Mouse (Mus musculus): ENCODE data around the gene B230219D22Rik. TPM values are rescaled to one million over a fixed set of nuclear protein-coding genes. Genes with fewer than 3 reads are reported as not detected.
"Not testable (repeated sequence)": the region's sequence is repeated elsewhere in the genome, so short reads cannot be mapped to it uniquely, and the experiment has no call there.

The B230219D22Rik gene
- polyA plus RNA-seq, 1 experiment from 2014 or later: 82.3 TPM

GRCm38 (mm10) chr13:55686107-55686633 lies 6.8 kb upstream of the B230219D22Rik start:
- Histone ChIP-seq H3K36me3 (ENCODE audit: control insufficient read depth, insufficient read depth, low read length) (no peaks in the 10 kb centered on the region), H3K27me3 (ENCODE audit: control insufficient read depth, insufficient read depth, low read depth, low read length) (no peaks in the 10 kb centered on the region), H3K9me3 (replicated peaks; ENCODE audit: control insufficient read depth, low read length, poor library complexity, severe bottlenecking) (no peaks in the 10 kb centered on the region), H3K4me2 (ENCODE audit: low read length) (no peak overlapping the region), H3K4me1 (ENCODE audit: control insufficient read depth, insufficient read depth, low read length) (no peaks in the 10 kb centered on the region), H3K27ac (ENCODE audit: low read length) (peak overlapping the region; percentile 52; the same call in 1 of the 2 replicates), H3K9ac (ENCODE audit: low read depth, low read length) (peak overlapping the region; percentile 30; the same call in 1 of the 2 replicates), H3K4me3 (ENCODE audit: low read depth, low read length) (no peak overlapping the region)
- peak; percentile 60; the same call in 1 of the 2 replicates for ATAC-seq
- WGBS: 70% methylated on average over 9 of the region's 9 CpGs

- WGBS: 16% methylated on average over 4 of the region's 4 CpGs
Measured at GRCm38 (mm10) chr13:55687927-55688602, 4.9 kb upstream of the B230219D22Rik start.

GRCm38 (mm10) chr13:55693243-55693721 lies 358 bp downstream of the B230219D22Rik start:
- Histone ChIP-seq H3K36me3 (ENCODE audit: control insufficient read depth, insufficient read depth, low read length) (no peaks in the 10 kb centered on the region), H3K4me2 (ENCODE audit: low read length) (peak overlapping the region; percentile 53), H3K4me3 (ENCODE audit: low read depth, low read length) (peak overlapping the region; percentile 96), H3K27ac (ENCODE audit: low read length) (peak overlapping the region; percentile 97), H3K27me3 (ENCODE audit: control insufficient read depth, insufficient read depth, low read depth, low read length) (no peaks in the 10 kb centered on the region), H3K9ac (ENCODE audit: low read depth, low read length) (peak overlapping the region; percentile 100), H3K9me3 (replicated peaks; ENCODE audit: control insufficient read depth, low read length, poor library complexity, severe bottlenecking) (no peaks in the 10 kb centered on the region), H3K4me1 (ENCODE audit: control insufficient read depth, insufficient read depth, low read length) (peaks cover 16% of the 10 kb centered on the region)
- peak; percentile 88 for ATAC-seq
- under 1% methylated on average over 46 of the region's 70 CpGs for whole genome bisulfite sequencing

More at GRCm38 (mm10) chr13:55687927-55688602, 4.9 kb upstream of the B230219D22Rik start:
- H3K9ac ChIP-seq (ENCODE audit: low read depth, low read length): no peak overlapping the region
- H3K4me3 ChIP-seq (ENCODE audit: low read depth, low read length): no peak overlapping the region
- H3K9me3 ChIP-seq (replicated peaks; ENCODE audit: control insufficient read depth, low read length, poor library complexity, severe bottlenecking): no peaks in the 10 kb centered on the region
- no peak overlapping the region; the same call in 1 of the 2 replicates for H3K27ac ChIP-seq (ENCODE audit: low read length)
- H3K36me3 ChIP-seq (ENCODE audit: control insufficient read depth, insufficient read depth, low read length): no peaks in the 10 kb centered on the region
- ATAC-seq: no peak
- H3K27me3 ChIP-seq (ENCODE audit: control insufficient read depth, insufficient read depth, low read depth, low read length): no peaks in the 10 kb centered on the region
- no peaks in the 10 kb centered on the region for H3K4me1 ChIP-seq (ENCODE audit: control insufficient read depth, insufficient read depth, low read length)
- no peak overlapping the region for H3K4me2 ChIP-seq (ENCODE audit: low read length)

GRCm38 (mm10) chr13:55694110-55694509 lies 1.2 kb downstream of the B230219D22Rik start:
- peaks cover 16% of the 10 kb centered on the region for H3K4me1 ChIP-seq (ENCODE audit: control insufficient read depth, insufficient read depth, low read length)
- H3K9me3 ChIP-seq (replicated peaks; ENCODE audit: control insufficient read depth, low read length, poor library complexity, severe bottlenecking): no peaks in the 10 kb centered on the region
- no peaks in the 10 kb centered on the region for H3K27me3 ChIP-seq (ENCODE audit: control insufficient read depth, insufficient read depth, low read depth, low read length)
- H3K9ac ChIP-seq (ENCODE audit: low read depth, low read length): peak overlapping the region; percentile 100
- H3K27ac ChIP-seq (ENCODE audit: low read length): no peak overlapping the region
- WGBS: 21% methylated on average over 8 of the region's 8 CpGs
- H3K4me3 ChIP-seq (ENCODE audit: low read depth, low read length): peak overlapping the region; percentile 96
- peaks cover 2% of the 10 kb centered on the region for H3K36me3 ChIP-seq (ENCODE audit: control insufficient read depth, insufficient read depth, low read length)
- H3K4me2 ChIP-seq (ENCODE audit: low read length): peak overlapping the region; percentile 53
- no peak for ATAC-seq

GRCm38 (mm10) chr13:55695989-55696388 lies 3.1 kb downstream of the B230219D22Rik start:
- not testable (repeated sequence) for H3K4me2 ChIP-seq (ENCODE audit: low read length); H3K4me3 ChIP-seq (ENCODE audit: low read depth, low read length); H3K9me3 ChIP-seq (replicated peaks; ENCODE audit: control insufficient read depth, low read length, poor library complexity, severe bottlenecking); H3K27me3 ChIP-seq (ENCODE audit: control insufficient read depth, insufficient read depth, low read depth, low read length); H3K9ac ChIP-seq (ENCODE audit: low read depth, low read length); ATAC-seq; H3K27ac ChIP-seq (ENCODE audit: low read length)
- Histone ChIP-seq H3K4me1 (ENCODE audit: control insufficient read depth, insufficient read depth, low read length) (peaks cover 16% of the 10 kb centered on the region), H3K36me3 (ENCODE audit: control insufficient read depth, insufficient read depth, low read length) (peaks cover 14% of the 10 kb centered on the region)
- no CpG with 5 or more reads among the region's 3 CpGs for WGBS

GRCm38 (mm10) chr13:55704301-55704700 lies 11.4 kb downstream of the B230219D22Rik start:
- Histone ChIP-seq H3K4me2 (ENCODE audit: low read length) (no peak overlapping the region), H3K36me3 (ENCODE audit: control insufficient read depth, insufficient read depth, low read length) (peaks cover 19% of the 10 kb centered on the region), H3K4me3 (ENCODE audit: low read depth, low read length) (no peak overlapping the region), H3K9ac (ENCODE audit: low read depth, low read length) (no peak overlapping the region), H3K27ac (ENCODE audit: low read length) (no peak overlapping the region), H3K27me3 (ENCODE audit: control insufficient read depth, insufficient read depth, low read depth, low read length) (no peaks in the 10 kb centered on the region), H3K9me3 (replicated peaks; ENCODE audit: control insufficient read depth, low read length, poor library complexity, severe bottlenecking) (no peaks in the 10 kb centered on the region), H3K4me1 (ENCODE audit: control insufficient read depth, insufficient read depth, low read length) (no peaks in the 10 kb centered on the region)
- WGBS: 87% methylated on average over 4 of the region's 4 CpGs
- ATAC-seq: no peak

- H3K4me2 ChIP-seq (ENCODE audit: low read length): no peak overlapping the region
- no peak overlapping the region for H3K9ac ChIP-seq (ENCODE audit: low read depth, low read length)
- H3K27ac ChIP-seq (ENCODE audit: low read length): no peak overlapping the region
- peaks cover 2% of the 10 kb centered on the region; the same call in 1 of the 2 replicates for H3K36me3 ChIP-seq (ENCODE audit: control insufficient read depth, insufficient read depth, low read length)
- no peaks in the 10 kb centered on the region for H3K27me3 ChIP-seq (ENCODE audit: control insufficient read depth, insufficient read depth, low read depth, low read length)
- no peak for ATAC-seq
- peaks cover 16% of the 10 kb centered on the region for H3K4me1 ChIP-seq (ENCODE audit: control insufficient read depth, insufficient read depth, low read length)
- H3K4me3 ChIP-seq (ENCODE audit: low read depth, low read length): no peak overlapping the region
- WGBS: 93% methylated on average over 3 of the region's 3 CpGs
- no peaks in the 10 kb centered on the region for H3K9me3 ChIP-seq (replicated peaks; ENCODE audit: control insufficient read depth, low read length, poor library complexity, severe bottlenecking)
Measured at GRCm38 (mm10) chr13:55712846-55713245, 19.9 kb downstream of the B230219D22Rik start.

GRCm38 (mm10) chr13:55714501-55715166 lies 21.7 kb downstream of the B230219D22Rik start, which contains the start of gene Txndc15:
Txndc15 (plus strand) TSS chr13:55714650.
- Histone ChIP-seq H3K36me3 (ENCODE audit: control insufficient read depth, insufficient read depth, low read length) (peaks cover 10% of the 10 kb centered on the region), H3K9me3 (replicated peaks; ENCODE audit: control insufficient read depth, low read length, poor library complexity, severe bottlenecking) (no peaks in the 10 kb centered on the region), H3K9ac (ENCODE audit: low read depth, low read length) (peak within 1 kb of the TSS; percentile 96), H3K4me1 (ENCODE audit: control insufficient read depth, insufficient read depth, low read length) (peaks cover 16% of the 10 kb centered on the region), H3K27me3 (ENCODE audit: control insufficient read depth, insufficient read depth, low read depth, low read length) (no peaks in the 10 kb centered on the region), H3K4me2 (ENCODE audit: low read length) (peak within 1 kb of the TSS; percentile 58), H3K4me3 (ENCODE audit: low read depth, low read length) (peak within 1 kb of the TSS; percentile 96), H3K27ac (ENCODE audit: low read length) (peak within 1 kb of the TSS; percentile 98)
- WGBS: 0% methylated on average over 63 of the region's 63 CpGs
- peak; percentile 96 for ATAC-seq

- ATAC-seq: no peak
- H3K27ac ChIP-seq (ENCODE audit: low read length): peak overlapping the region; percentile 98
- H3K4me2 ChIP-seq (ENCODE audit: low read length): peak overlapping the region; percentile 58
- no peaks in the 10 kb centered on the region for H3K9me3 ChIP-seq (replicated peaks; ENCODE audit: control insufficient read depth, low read length, poor library complexity, severe bottlenecking)
- H3K4me3 ChIP-seq (ENCODE audit: low read depth, low read length): peak overlapping the region; percentile 96
- peaks cover 10% of the 10 kb centered on the region for H3K36me3 ChIP-seq (ENCODE audit: control insufficient read depth, insufficient read depth, low read length)
- no peaks in the 10 kb centered on the region for H3K27me3 ChIP-seq (ENCODE audit: control insufficient read depth, insufficient read depth, low read depth, low read length)
- peak overlapping the region; percentile 96 for H3K9ac ChIP-seq (ENCODE audit: low read depth, low read length)
- peaks cover 16% of the 10 kb centered on the region for H3K4me1 ChIP-seq (ENCODE audit: control insufficient read depth, insufficient read depth, low read length)
- 6% methylated on average over 5 of the region's 5 CpGs for WGBS
Measured at GRCm38 (mm10) chr13:55715167-55715512, 22.2 kb downstream of the B230219D22Rik start.
